Mouse (Mus musculus) WW6 (cell line): Measurements from ENCODE around the gene Dbi.
A peak's percentile ranks its signal among the peaks of the same experiment; 100 is the strongest.

Experiments
- DNase-seq: peaks from one replicate; pipeline ENCODE4 v3.0.0-alpha.2; 2013; ENCODE audit warnings: low read depth, low spot score

Gene Dbi

GRCm38 (mm10) chr1:120120969-120121811, at the start of gene Dbi, which contains the start of gene 3110009E18Rik:
TSS of gene Dbi (minus strand) at chr1:120121078.
TSS of gene 3110009E18Rik (plus strand) at chr1:120121187.
- DNase-seq, result peak; percentile 92

GRCm38 (mm10) chr1:120170307-120170706, 49.4 kb upstream of the Dbi start:
- DNase-seq, result no peak

- no peak for DNase-seq
Measured at GRCm38 (mm10) chr1:120168674-120169073, 47.8 kb upstream of the Dbi start.

- no peak for DNase-seq
Measured at GRCm38 (mm10) chr1:120168016-120168415, 47.1 kb upstream of the Dbi start.

- DNase-seq, result no peak
Measured at GRCm38 (mm10) chr1:120162616-120163015, 41.7 kb upstream of the Dbi start.

- DNase-seq, result no peak
Measured at GRCm38 (mm10) chr1:120161502-120161901, 40.6 kb upstream of the Dbi start.

- no peak for DNase-seq
Measured at GRCm38 (mm10) chr1:120158474-120159127, 37.7 kb upstream of the Dbi start.

- peak; percentile 29 for DNase-seq
Measured at GRCm38 (mm10) chr1:120155325-120155724, 34.4 kb upstream of the Dbi start.

GRCm38 (mm10) chr1:120154232-120154631, 33.4 kb upstream of the Dbi start:
- DNase-seq, result no peak

GRCm38 (mm10) chr1:120146994-120147393, 26.1 kb upstream of the Dbi start:
- no peak for DNase-seq

- DNase-seq, result no peak
Measured at GRCm38 (mm10) chr1:120145527-120146216, 24.8 kb upstream of the Dbi start.

GRCm38 (mm10) chr1:120142551-120142950, 21.7 kb upstream of the Dbi start:
- DNase-seq, result no peak

GRCm38 (mm10) chr1:120140144-120140693, 19.3 kb upstream of the Dbi start:
- DNase-seq, result no peak

GRCm38 (mm10) chr1:120138923-120139540, 18.2 kb upstream of the Dbi start:
- no peak for DNase-seq

- no peak for DNase-seq
Measured at GRCm38 (mm10) chr1:120135934-120136786, 15.3 kb upstream of the Dbi start.

- DNase-seq, result no peak
Measured at GRCm38 (mm10) chr1:120132376-120132775, 11.5 kb upstream of the Dbi start.

- DNase-seq, result no peak
Measured at GRCm38 (mm10) chr1:120126318-120126717, 5.4 kb upstream of the Dbi start.

- DNase-seq, result no peak
Measured at GRCm38 (mm10) chr1:120125471-120125870, 4.6 kb upstream of the Dbi start.

GRCm38 (mm10) chr1:120124839-120125238, 4.0 kb upstream of the Dbi start:
- DNase-seq, result no peak

- DNase-seq, result no peak
Measured at GRCm38 (mm10) chr1:120122634-120123383, 1.9 kb upstream of the Dbi start.
